Mouse (Mus musculus) left cerebral cortex, postnatal 25 days (tissue): Measurements from ENCODE around the gene Tmed10. TPM values are rescaled to one million over a fixed set of nuclear protein-coding genes. Genes with fewer than 3 reads are reported as not detected.

Source experiments
- DNase-seq, 2 experiments: peaks; one replicate each; pipeline ENCODE4 v3.0.0; 2022; ENCODE audit warnings: low spot score in 2 of 2, mixed read lengths in 1 of 2
- intact Hi-C: fragments of 180-260 bp; cut with DNase I; formaldehyde crosslinking; loops from one replicate; pipeline ENCODE4 v1.15.1; 2025
- total RNA-seq, 2 experiments: library from RNA; stranded (reverse); gene quantifications; 2 replicates each; pipeline ENCODE4 v1.2.3; 2021

The Tmed10 gene
- total RNA-seq = 100 to 1,000 TPM; 164 to 171 TPM

DNA sequence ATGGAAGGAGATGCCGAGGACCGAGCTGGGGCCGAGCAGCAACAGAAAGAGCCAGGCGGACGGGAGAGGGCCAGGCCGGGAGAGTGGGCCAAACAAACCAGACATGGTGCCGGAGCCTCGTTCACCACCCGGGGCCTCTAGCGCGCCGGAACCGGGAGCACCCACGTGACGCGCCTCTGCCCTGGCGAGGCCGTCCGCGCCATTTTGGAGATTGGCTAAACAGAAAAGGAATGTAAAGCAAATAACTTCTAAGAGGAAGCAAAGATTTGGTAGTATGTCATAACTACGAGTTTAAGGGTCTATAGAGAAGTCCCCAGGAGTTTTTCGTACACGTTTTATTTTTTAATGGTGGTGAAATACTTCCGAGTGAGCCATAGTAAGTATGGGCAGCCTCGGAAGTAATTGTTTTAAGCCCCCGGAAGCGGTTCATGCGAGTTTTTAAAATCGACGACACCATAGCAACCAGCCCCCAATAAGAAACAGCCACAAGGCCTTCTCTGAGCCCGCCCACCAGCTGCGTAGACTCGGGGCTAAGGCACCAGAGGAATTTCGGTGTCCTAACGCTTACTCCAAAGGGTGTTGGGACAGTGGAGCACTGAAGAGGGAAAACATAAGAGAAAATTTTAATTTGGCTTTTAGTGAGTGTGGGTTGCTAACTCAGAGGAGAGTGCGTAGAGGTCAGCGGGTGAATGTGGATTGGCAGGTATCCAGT is at the start of gene Tmed10:
TSS of gene Tmed10 (minus strand) at position 287 of the 712 bp plus-strand sequence.
- intact Hi-C loops = loop anchor here (1.0 to 5.0 kb wide), 3 partner anchors 28 to 112 kb away; partner anchors contain the start of gene Fos
- DNase-seq = peak; percentile 93 to 96

DNA sequence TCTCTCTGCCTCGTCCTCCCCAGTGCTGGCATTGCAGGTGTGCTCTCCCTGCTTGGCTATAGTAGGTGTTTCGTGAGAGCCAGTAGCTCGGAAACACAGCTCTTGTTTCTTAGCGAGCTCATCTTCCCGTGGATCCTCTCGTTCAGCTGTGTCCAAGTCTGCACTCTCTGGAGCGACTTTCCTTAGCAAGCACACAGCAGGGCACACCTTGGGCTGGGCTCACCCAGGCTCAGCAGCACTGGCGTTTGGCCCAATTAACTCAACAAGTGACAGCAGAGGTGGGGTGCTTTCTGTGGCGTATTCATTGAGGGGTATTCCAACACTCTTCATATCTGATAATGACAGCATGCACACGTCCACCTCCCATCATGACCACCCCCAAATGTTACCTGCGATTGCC is 48.6 kb upstream of the Tmed10 start:
- DNase-seq = no peak
- intact Hi-C loops = no loop called here

DNA sequence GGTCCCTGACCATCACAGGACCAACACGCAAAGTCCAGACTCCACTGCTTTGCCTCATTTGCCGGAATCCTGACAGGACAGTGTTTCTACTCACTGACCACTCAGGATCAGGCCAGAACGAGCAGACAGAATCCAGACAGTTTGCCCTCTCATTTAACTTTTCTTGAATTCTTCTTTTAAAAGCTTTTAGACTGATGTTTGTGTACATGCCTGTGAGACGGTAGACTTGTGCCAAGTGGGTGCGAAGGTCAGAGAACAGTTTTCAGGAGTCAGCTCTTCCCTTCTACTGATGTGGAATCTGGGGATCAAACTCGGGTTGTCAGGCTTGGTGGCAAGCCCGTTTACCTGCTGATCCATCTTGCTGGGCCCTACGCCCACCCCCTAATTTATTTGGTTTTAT is 47.9 kb upstream of the Tmed10 start:
- intact Hi-C loops = no loop called here
- no peak for DNase-seq

DNA sequence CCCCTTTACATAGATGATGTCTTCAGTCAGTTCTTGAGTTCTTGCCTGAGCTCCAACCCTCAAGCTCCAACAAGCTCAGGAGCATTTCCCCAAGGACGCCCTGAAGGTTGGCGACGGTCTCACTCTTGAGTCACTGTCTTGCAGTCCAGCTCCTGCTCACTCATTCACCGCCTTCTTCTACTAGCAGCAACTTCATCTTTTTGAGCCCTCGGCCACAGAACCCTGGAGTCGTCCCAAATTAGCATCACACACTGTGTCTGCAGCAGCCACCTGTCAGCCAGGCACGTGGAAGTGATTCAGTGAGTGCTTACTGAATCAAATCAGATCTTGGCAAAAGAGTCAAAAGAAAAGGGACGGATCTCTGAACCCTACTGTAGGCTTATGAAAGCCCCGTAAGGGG is 46.3 kb upstream of the Tmed10 start:
- intact Hi-C loops = no loop called here
- peak in 1 of 2 experiments; percentile 11 for DNase-seq

DNA sequence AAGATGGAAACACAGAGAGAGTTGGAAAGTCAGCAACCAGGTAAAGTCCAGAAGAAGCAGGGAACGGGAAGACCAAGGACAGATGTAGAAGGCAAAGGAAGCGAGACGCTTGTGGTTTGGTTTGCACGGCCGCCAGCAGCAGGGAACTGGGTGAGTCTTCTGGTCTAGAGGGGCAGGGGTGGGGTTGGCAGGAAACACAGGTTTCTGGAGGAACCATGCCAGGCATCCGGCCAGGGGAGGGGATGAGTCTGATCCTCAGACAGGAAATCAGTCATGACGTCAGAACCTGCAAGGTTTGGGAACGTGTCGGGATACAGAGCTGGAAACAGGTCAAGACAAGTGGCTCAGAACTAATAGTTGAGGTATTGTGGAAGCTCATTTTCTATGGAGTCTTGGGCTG is 43.2 kb upstream of the Tmed10 start:
- intact Hi-C loops = no loop called here
- no peak for DNase-seq

DNA sequence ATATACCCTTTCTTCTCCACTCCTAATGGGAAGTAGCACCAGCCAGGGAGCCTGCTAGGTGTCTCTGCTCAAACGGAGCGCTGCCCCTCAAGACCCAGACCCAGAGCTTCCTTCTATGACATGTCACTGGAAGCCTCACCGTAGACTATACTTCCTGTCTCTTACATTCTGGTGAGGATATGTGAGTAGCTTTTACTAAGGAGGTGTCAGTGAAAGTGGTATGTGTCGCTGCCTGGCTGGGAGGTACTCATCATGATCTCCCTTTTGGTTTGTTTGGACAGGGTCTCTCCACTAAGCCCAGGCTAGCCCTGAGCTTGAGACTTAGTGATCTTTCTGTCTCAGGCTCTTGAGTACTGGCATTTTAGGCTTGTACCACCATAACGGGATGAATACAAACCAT is 41.7 kb upstream of the Tmed10 start:
- intact Hi-C loops = no loop called here
- no peak for DNase-seq

DNA sequence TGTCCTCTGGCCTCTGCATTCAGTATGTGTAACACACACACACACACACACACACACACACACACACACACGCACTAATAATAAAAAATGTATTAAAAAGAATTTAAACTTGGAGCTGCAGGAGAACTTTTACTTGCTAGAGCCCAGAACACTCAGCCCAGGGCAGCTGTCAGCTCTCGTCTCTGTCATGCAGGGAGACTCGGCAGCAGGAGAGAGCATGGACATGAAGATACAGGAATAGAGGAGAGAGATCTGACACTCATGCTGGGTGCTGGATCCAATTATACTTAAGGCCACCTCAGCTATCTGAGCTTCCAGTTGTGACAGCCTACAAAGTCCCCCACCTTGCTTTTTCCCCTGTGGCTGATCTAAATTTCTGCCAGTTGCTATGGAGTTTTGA is 41.2 kb upstream of the Tmed10 start:
- no peak for DNase-seq
- intact Hi-C loops = no loop called here

DNA sequence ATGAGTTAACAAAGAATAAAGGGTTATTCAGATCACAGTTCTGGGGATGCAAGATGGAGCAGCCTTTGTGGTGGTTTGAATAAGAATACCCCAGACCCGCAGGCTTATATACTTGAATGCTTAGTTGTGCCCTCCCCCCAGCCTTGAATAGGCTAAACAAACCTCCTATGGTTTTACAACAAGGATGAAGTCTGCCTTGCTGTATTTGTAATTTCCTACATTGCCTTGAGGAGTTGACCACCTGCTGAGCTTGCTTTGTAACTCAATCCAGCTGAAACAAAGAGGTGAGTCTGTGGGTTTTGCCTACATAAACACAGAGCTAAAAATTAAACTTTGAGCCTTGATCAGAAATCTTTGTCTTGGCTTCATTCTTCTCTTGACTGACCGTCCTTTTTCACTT is 36.5 kb upstream of the Tmed10 start:
- intact Hi-C loops = no loop called here
- no peak for DNase-seq

DNA sequence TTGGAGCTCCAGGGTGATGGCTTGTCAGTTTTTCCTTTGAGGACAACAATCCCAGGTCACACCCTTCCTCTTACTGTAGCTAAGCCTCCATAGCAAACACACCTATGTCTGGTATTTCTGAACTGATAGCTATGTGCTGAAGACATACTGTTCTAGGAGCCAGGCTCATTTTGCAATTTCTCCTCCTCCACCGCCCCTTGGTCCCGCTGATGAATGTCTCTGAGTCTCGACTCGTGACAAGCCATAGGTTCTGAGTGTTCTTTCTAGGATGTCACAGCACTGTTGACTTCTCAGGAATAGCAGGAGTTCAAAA is 23.3 kb upstream of the Tmed10 start:
- intact Hi-C loops = no loop called here
- no peak for DNase-seq

DNA sequence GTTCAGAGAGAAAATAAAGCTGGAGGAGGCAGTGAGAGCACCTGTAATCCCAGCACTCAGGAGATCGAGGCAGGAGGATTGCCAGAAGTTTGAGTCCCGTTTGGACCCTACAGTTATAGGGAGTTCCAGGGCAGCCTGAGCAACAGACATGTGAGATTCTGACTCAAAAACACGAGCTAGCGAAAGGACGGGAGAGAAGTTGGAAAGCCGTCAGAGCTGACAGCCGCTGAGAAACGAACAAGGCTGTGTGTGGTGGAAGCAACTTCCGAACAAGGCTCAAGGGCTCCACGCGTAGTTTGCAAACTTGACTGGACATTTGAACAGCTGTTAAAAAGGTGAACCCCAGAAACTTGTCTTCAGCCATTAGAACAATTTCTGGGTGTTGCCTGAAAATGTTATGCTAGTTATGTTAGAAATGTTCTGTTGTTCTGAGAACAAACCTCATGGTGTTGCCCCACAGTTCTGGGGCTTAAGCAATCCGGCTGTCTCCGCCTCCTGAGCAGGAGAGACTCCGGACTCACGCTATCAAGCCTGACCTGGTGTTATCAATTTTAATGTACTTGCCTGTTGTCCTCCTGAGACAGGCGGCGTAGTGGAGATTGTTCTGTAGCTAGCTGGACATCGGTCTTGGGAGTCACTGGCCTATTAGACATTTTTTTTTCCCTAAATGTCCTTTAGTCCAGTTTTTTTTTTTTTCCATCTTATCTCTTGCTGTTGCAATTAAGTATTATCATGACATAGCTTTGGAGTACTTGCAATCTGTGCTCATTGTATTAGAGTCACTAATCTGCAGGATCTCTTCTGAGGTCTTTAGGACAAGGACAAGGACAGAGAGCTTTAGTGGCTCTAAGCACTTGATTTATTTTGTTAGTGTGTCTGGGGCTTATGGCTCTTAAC is 22.7 kb upstream of the Tmed10 start:
- DNase-seq = no peak
- intact Hi-C loops = no loop called here

DNA sequence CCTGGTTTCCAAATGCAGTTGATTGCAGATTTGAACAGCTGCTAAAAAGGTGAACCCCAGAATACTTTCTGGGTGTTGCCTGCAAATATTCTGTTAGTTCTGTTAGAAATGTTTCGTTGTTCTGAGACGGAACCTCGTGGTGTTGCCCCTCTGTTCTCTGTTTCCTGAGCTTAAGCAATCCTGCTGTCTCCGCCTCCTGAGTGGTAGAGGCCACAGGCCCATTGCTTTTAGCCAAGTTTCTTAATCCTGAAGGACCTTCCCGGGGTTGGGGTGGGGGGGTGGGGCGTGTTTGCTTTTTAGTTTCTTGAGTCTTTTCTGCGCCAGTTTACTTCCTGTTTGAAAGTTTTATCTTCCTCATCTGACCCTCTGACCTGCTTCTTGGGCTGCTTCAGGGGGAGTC is 19.3 kb upstream of the Tmed10 start:
- intact Hi-C loops = no loop called here
- DNase-seq = no peak

DNA sequence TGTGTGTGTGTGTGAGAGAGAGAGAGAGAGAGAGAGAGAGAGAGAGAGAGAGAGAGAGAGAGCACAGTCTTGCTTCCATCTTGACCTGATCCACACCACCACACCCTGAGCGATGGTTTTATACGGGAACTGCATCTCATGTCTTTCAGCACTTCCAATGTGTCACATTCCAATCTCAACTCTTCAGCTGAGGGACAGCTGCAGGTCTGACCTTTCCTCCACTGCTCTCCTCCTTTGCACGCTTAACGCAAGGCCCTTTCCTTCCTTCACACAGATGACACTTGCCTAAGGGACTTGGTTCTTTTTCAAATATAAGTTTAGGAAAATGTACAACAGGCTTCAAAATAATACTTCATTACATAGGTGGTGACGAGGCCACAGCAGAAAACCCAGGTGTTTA is 18.9 kb upstream of the Tmed10 start:
- intact Hi-C loops = no loop called here
- no peak for DNase-seq

DNA sequence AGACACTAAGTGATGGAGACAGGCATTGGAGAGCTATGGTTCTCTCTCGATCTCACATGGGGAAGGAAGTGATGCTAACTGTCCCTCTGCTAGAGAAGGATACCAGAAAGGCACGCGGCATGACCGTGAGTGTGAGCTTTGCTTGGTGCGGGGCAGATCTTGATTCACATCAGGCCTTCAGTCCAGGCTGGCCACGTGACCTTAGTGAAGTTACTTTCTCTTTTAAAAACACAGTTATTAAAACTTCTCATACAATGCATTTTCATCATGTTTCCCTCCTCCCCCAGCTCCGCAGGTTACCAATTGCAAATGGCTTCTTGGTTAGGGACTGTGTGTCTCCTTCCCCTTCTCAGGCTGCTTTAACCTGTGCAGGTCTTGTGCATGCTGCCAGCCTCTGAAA is 16.5 kb upstream of the Tmed10 start:
- intact Hi-C loops = no loop called here
- DNase-seq = no peak

DNA sequence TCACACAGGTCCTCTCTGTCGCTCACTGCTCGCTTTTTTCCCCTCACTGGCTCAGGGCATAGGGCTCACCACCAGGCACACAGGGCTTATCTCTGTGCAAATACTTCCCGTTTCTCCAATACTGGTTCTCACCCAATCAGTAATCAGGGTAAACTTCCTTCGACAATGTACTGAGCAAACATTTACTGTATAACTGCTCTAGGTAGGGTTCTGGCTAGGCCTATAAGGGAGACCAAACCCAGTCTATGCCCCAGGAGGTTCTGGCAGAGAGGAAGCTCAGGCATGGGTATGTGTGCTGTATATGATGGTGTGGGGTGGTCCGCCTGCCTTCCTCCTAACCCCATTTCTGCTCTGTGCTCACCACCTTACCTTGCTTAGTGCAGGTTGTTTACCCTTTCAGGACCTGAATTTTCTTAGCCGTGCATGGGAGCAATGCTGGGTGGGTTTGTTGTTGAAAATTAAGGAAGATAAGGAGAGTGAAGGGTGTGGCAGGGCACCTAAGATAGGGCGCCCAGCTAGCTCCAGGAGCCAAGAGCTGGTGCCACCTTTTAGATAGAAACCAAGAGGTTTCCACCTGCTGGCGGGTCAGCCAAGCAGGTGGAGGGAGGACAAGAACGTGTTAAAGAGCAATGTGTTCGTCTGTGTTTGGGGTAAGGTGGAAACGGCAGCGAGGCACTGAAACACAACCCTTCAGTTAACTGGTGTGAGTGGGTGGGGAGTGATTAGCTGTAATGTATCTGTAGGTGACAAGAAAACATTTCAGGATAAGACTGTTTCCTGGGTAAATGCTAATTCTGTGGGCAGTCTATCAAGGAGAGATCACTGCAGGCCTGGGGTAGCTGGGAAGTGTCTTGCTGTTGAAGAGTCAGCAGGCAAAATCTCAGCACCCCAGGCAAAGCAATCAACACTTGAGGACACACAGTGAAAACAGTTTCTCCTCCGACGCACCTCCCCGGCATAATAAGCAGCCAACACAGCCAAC is 14.8 kb upstream of the Tmed10 start:
- DNase-seq = no peak
- intact Hi-C loops = loop anchor here (5.0 kb wide), 1 partner anchor 43 kb away; no protein-coding TSS in a partner anchor

DNA sequence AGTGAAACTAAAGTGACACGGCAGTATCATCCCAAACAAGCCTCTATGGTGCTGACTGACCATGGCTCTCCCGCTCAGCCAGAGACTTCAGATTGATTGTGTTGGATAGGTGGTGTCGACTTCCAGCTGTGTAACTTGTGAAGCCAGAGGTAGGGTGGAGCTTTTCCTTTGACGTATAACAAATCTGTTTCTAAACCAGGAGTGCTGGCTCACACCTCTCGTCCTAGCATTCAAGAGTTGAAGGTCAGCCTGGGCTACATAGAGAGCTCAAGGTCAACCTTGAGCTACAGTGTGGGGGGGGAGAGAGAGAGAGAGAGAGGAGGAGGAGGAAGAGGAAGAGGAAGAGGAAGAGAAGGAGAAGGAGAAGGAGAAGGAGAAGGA is 11.3 kb upstream of the Tmed10 start:
- DNase-seq = no peak
- intact Hi-C loops = loop anchor here (5.0 kb wide), 1 partner anchor 46 kb away; no protein-coding TSS in a partner anchor

DNA sequence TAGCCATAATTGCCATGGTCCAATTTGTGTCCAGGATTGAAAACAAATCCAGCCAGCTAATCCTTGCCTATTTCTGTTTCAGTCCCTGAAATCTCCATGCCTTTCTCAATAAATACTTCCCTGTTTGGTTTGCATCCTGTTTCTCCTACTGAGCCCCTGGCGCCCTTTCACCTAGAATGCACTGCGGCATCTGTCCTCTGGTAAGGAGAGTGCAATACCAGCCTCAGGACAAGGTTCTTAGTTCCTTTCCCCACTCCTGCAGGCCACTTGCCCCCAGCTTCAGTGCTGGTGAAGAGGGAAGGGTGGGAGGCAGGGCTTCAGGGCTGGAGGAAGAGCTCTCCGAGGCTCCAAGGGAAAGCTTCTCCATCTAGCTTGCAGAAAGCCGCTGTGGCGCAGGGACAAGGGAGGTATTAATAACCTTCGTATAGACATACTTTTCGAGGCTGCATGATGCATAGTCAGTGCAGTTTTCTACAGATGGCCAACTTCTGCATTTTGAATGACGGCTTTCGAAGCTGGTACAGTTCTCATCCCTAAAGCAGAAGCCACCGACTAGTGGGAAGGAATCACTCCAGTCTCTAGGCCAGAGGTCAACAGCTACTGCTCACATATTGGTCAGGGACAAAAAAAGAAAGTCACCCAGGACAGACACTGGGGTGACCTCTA is 10.8 kb upstream of the Tmed10 start:
- DNase-seq = no peak
- intact Hi-C loops = loop anchor here (5.0 kb wide), 1 partner anchor 47 kb away; no protein-coding TSS in a partner anchor

DNA sequence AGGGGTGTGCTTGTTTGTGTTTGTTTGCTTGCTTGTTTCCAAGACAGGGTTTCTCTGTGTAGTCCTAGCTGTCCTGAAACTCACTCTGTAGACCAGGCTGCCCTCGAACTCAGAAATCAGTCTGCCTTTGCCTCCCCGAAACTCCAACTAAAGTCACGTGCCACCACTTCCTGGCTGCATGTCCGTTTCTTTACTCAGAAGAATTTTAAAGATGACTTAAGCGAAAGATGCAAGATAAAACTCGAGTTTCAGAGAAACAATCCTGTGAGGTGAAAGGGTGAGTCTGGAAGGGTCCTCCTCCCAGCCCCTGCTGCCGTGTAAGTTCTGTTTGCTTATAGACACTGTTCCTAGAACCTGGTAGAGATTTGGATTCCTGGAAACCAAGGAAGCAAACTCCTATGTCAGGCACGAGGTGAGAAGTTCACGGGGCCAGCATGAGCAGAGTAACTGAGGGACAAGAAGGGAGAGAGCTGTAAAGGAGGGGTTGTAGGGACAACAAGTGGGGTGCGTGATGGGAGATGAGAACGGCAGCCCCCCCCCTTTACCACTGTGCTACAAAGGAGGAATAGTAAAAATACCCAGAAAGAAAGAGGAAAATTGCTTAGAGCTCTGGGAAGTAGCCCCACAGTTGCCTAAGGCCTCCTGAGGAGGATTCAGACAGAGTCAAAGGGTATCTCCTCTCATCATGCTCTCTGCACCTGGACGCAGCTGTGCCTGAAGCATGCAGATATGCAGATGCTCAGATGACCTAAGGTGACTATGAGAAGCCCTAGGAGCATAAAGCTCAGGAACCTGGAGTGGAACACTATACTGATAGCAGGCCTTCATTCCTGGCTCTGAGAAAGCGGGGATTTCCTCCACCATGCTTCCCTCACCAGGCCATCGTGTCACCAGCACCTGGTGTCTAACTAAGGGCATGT is 8.4 kb upstream of the Tmed10 start:
- no peak for DNase-seq
- intact Hi-C loops = no loop called here

DNA sequence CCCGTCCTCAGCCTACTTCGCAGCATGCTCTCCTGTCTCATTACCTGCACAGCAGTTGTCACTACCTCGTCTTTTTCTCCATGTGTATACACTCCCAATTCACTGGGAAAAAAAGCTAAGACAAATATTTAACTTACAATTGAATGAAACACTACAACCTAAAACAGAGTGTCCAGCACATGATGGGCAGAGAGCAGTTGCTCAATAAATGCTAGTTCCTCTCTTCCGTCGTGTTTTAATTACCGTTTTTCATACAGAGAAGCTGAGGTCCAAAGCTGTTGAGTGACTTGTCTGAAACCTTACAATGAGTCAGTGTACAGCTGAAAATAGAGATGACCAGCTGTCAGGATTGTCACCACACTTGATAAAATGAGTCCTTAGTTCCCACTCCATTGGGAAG is 6.9 kb upstream of the Tmed10 start:
- intact Hi-C loops = no loop called here
- no peak for DNase-seq
